Mouse (Mus musculus): Measurements from ENCODE around the gene Snx11.

- no peak for TF ChIP-seq HCFC1 (IDR thresholded peaks at IDR 0.05; ENCODE audit: borderline replicate concordance, insufficient read depth, low read length)
- TF ChIP-seq CHD2 (IDR thresholded peaks at IDR 0.05; ENCODE audit: low read depth, low read length) = peak; percentile 92
- no peak for TF ChIP-seq MAFK (IDR thresholded peaks at IDR 0.05; ENCODE audit: insufficient read depth, low read depth, low read length)
- no peak for TF ChIP-seq ZC3H11A (IDR thresholded peaks at IDR 0.05; ENCODE audit: borderline replicate concordance, low read depth, low read length)
Measured at GRCm38 (mm10) chr11:96823880-96824782, 46.8 kb upstream of the Snx11 start.

Measured in ES-E14 (cell line).